Mouse (Mus musculus) forebrain, embryonic 13.5 days (tissue): ENCODE results near the gene Nrf1. TPM values are rescaled to one million over a fixed set of nuclear protein-coding genes. Genes with fewer than 3 reads are reported as not detected.

Experiments
- ATAC-seq: fragments of 200-750 bp; cut with Nextera tagmentation; 2 replicates; pipeline ENCODE4 v1.8.0; 2017
- H3K27ac ChIP-seq: fragments of 300-500 bp; sonication (generic); 2 replicates; pipeline ENCODE4 v1.5.1; 2015; ENCODE audit warnings: inconsistent platforms, mild to moderate bottlenecking, moderate library complexity
- H3K27me3 ChIP-seq: fragments of 300-500 bp; sonication (generic); 2 replicates; pipeline ENCODE4 v1.6.1; 2015; ENCODE audit warnings: mild to moderate bottlenecking, inconsistent platforms
- H3K36me3 ChIP-seq: fragments of 300-500 bp; sonication (generic); 2 replicates; pipeline ENCODE4 v1.6.1; 2015; ENCODE audit warnings: mild to moderate bottlenecking, inconsistent platforms; ENCODE audit not compliant: poor library complexity, severe bottlenecking
- H3K4me1 ChIP-seq: fragments of 300-500 bp; sonication (generic); 2 replicates; pipeline ENCODE4 v1.6.1; 2015; ENCODE audit warnings: inconsistent platforms
- H3K4me2 ChIP-seq: fragments of 300-500 bp; sonication (generic); 2 replicates; pipeline ENCODE4 v1.6.1; 2015; ENCODE audit warnings: inconsistent platforms, mild to moderate bottlenecking, moderate library complexity
- H3K4me3 ChIP-seq: fragments of 300-500 bp; sonication (generic); 2 replicates; pipeline ENCODE4 v1.5.1; 2015; ENCODE audit warnings: mild to moderate bottlenecking, inconsistent platforms
- H3K9ac ChIP-seq: fragments of 300-500 bp; sonication (generic); 2 replicates; pipeline ENCODE4 v1.6.1; 2015; ENCODE audit warnings: mild to moderate bottlenecking, inconsistent platforms
- H3K9me3 ChIP-seq: fragments of 300-500 bp; sonication (generic); replicated peaks from 2 replicates; pipeline ENCODE4 v1.6.1; 2016; ENCODE audit warnings: inconsistent platforms
- WGBS: fragments of 180-500 bp; shearing (Covaris S2); methylation state at CpG from one replicate; pipeline ENCODE4 v1.1.7; 2015; 5-methylcytosine and 5-hydroxymethylcytosine counted together
- polyA plus RNA-seq: library from polyadenylated mRNA; unstranded; fragments of >200 nt; fragmentation: Nextera tagmentation; extraction: Ambion mirVana; gene quantifications from 2 replicates; pipeline ENCODE4 v1.2.1, GENCODE M21; 2015

The Nrf1 gene
- polyA plus RNA-seq = 67.3 and 71.9 TPM in 2 replicates

DNA sequence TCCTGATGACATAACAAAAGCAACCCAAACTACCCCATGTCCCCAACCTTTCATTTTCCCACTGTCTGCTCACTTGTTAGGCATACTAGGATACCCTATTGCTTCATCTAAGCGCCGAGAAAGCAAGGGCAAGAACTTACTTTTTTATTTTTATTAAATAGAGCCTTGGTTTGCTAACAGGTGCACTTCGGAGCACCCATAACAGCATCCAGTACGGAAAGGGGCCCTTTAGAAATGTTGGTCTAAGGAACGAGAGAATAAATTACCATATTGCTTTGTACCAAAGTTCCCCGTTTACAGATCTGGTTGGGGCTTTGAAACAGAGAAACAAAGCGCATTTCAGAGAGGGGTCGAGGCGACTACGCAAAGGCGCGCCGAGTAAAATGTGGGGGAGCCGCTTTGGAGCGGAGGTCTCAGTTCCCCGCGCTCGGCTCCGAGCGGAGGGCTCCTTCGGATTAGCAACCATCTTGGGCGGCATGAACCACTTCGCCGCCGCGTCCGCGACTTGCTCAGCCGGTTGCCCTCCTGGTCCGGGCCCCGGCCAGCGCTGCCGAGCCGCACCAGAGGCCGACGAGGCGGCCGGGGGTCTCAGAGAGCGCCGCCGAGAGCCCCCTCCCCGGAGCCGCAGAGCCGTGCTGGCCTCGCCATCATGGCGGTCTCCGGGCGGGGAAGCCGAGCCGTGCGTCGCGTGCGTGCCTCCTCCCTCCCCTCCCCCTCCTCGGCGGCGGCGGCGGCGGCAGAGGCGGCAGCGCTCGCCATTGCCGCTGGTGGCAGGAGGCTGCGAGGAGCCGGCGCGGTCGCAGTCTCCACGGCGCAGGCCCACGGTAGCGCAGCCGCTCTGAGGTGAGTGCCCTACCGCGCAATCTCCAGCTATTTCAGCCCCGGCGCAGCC is at the start of gene Nrf1:
TSS of gene Nrf1 (plus strand) at position 718 of the 892 bp plus-strand sequence.
- H3K9me3 ChIP-seq = no peaks in the 10 kb centered on the region
- peaks cover 35% of the 10 kb centered on the region for H3K4me1 ChIP-seq
- H3K27me3 ChIP-seq = no peaks in the 10 kb centered on the region
- no peaks in the 10 kb centered on the region for H3K36me3 ChIP-seq
- H3K27ac ChIP-seq = peak within 1 kb of the TSS; percentile 100
- under 1% methylated on average over 61 of the region's 78 CpGs for WGBS
- H3K4me3 ChIP-seq = peak within 1 kb of the TSS; percentile 68
- peak; percentile 98 for ATAC-seq
- H3K9ac ChIP-seq = peak within 1 kb of the TSS; percentile 88
- H3K4me2 ChIP-seq = peak within 1 kb of the TSS; percentile 68

GRCm38 (mm10) chr6:29998140-29998539 is 49.6 kb upstream of the Nrf1 start:
- Histone ChIP-seq H3K9ac (no peak overlapping the region), H3K36me3 (no peaks in the 10 kb centered on the region), H3K4me3 (no peak overlapping the region), H3K4me2 (no peak overlapping the region), H3K4me1 (no peaks in the 10 kb centered on the region), H3K9me3 (no peaks in the 10 kb centered on the region), H3K27ac (no peak overlapping the region), H3K27me3 (no peaks in the 10 kb centered on the region)
- no peak for ATAC-seq
- whole genome bisulfite sequencing = 82% methylated on average over 9 of the region's 9 CpGs

- Histone ChIP-seq H3K9ac (no peak overlapping the region), H3K4me3 (no peak overlapping the region), H3K27ac (no peak overlapping the region), H3K4me2 (no peak overlapping the region), H3K9me3 (no peaks in the 10 kb centered on the region), H3K36me3 (no peaks in the 10 kb centered on the region), H3K27me3 (no peaks in the 10 kb centered on the region), H3K4me1 (no peaks in the 10 kb centered on the region)
- no peak for ATAC-seq
- 71% methylated on average over 4 of the region's 4 CpGs for WGBS
These were observed 49.0 kb upstream of the Nrf1 start for GRCm38 (mm10) chr6:29998771-29999170.

- H3K9ac ChIP-seq = no peak overlapping the region
- no peaks in the 10 kb centered on the region for H3K9me3 ChIP-seq
- H3K4me1 ChIP-seq = no peaks in the 10 kb centered on the region
- WGBS = 77% methylated on average over 9 of the region's 9 CpGs
- no peak overlapping the region for H3K4me2 ChIP-seq
- ATAC-seq = no peak
- no peaks in the 10 kb centered on the region for H3K27me3 ChIP-seq
- no peak overlapping the region for H3K27ac ChIP-seq
- no peaks in the 10 kb centered on the region for H3K36me3 ChIP-seq
- H3K4me3 ChIP-seq = no peak overlapping the region
These were observed 45.2 kb upstream of the Nrf1 start for GRCm38 (mm10) chr6:30002628-30003027.

DNA sequence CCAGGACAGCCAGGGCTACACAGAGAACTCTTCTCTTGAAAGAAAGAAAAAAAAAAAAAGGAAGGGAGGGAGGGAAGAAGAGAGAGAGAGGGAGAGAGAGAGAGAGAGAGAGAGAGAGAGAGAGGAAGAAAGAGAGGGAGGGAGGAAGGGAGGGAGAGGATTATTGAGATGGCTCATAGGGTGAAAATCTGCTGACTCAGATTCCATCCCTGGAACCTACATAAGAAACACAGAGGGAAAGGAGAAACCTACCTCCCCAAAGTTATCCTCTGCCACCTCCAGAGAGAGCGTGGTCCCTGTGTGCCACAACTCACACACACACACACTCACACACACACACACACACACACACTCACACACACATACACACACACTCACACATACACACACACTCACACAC is 41.9 kb upstream of the Nrf1 start:
- H3K27me3 ChIP-seq = no peaks in the 10 kb centered on the region
- 100% methylated on average over 1 of the region's 1 CpGs for WGBS
- H3K36me3 ChIP-seq = no peaks in the 10 kb centered on the region
- H3K4me3 ChIP-seq = no peak overlapping the region
- no peak overlapping the region for H3K27ac ChIP-seq
- no peak overlapping the region for H3K9ac ChIP-seq
- H3K4me1 ChIP-seq = no peaks in the 10 kb centered on the region
- no peaks in the 10 kb centered on the region for H3K9me3 ChIP-seq
- H3K4me2 ChIP-seq = no peak overlapping the region
- no peak for ATAC-seq

DNA sequence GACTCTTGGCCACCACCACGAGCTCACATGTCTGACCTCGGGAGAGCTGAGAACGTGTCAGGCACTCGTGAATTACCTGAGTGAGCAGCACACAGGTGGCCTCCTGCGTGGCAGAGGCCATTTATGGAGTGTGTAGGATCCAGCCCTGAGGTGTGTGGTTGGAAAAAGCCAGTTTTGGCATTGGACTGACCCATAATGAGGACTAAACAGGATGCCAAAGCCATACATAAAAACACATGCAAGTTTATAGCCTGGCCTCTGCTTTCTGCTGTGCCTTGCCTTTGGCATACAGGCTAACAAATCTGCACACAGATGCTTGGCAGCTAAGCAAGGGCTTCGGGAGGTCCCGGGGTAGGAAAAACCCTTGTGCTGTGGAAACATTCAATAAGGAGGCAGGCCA is 38.6 kb upstream of the Nrf1 start:
- Histone ChIP-seq H3K36me3 (no peaks in the 10 kb centered on the region), H3K9me3 (no peaks in the 10 kb centered on the region), H3K4me2 (no peak overlapping the region), H3K27me3 (no peaks in the 10 kb centered on the region), H3K27ac (no peak overlapping the region), H3K4me3 (no peak overlapping the region), H3K9ac (0 out of 2 replicates have a peak overlapping the region, but pooled peaks have one; percentile 26), H3K4me1 (no peaks in the 10 kb centered on the region)
- no peak for ATAC-seq
- 89% methylated on average over 7 of the region's 7 CpGs for WGBS

DNA sequence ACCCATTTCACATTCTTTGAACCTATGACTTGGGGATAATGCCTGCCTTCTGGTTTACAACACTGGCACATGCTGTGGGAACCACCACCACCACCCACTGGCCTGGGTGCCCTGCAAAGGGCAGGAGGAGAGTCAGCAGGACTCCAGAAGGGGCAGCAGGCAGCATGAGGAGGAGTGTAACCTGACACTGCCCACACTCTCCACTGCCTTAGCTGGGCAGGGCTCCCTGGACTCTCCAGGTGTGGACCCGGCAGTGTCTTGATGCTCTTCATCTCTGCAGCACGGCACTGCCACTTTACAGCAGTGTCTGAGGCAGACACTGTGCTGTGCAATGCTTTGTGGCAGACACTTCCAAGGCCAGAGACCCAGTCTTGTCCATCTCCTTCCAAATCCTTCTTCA is 34.3 kb upstream of the Nrf1 start:
- Histone ChIP-seq H3K27ac (no peak overlapping the region), H3K27me3 (no peaks in the 10 kb centered on the region), H3K9ac (no peak overlapping the region), H3K4me3 (no peak overlapping the region), H3K4me2 (no peak overlapping the region), H3K9me3 (no peaks in the 10 kb centered on the region), H3K4me1 (no peaks in the 10 kb centered on the region), H3K36me3 (no peaks in the 10 kb centered on the region)
- ATAC-seq = no peak
- WGBS = 74% methylated on average over 2 of the region's 2 CpGs

GRCm38 (mm10) chr6:30014187-30014864 is 33.5 kb upstream of the Nrf1 start:
- no peaks in the 10 kb centered on the region for H3K4me1 ChIP-seq
- no peaks in the 10 kb centered on the region for H3K9me3 ChIP-seq
- no peak for ATAC-seq
- no peak overlapping the region for H3K27ac ChIP-seq
- 62% methylated on average over 5 of the region's 5 CpGs for WGBS
- H3K9ac ChIP-seq = no peak overlapping the region
- H3K4me3 ChIP-seq = no peak overlapping the region
- H3K4me2 ChIP-seq = no peak overlapping the region
- H3K36me3 ChIP-seq = no peaks in the 10 kb centered on the region
- no peaks in the 10 kb centered on the region for H3K27me3 ChIP-seq

- no peak for ATAC-seq
- Histone ChIP-seq H3K36me3 (no peaks in the 10 kb centered on the region), H3K27ac (no peak overlapping the region), H3K4me3 (no peak overlapping the region), H3K4me1 (no peaks in the 10 kb centered on the region), H3K27me3 (no peaks in the 10 kb centered on the region), H3K4me2 (no peak overlapping the region), H3K9me3 (no peaks in the 10 kb centered on the region), H3K9ac (no peak overlapping the region)
- WGBS = 85% methylated on average over 1 of the region's 1 CpGs
These were observed 26.5 kb upstream of the Nrf1 start for GRCm38 (mm10) chr6:30021241-30021640.

DNA sequence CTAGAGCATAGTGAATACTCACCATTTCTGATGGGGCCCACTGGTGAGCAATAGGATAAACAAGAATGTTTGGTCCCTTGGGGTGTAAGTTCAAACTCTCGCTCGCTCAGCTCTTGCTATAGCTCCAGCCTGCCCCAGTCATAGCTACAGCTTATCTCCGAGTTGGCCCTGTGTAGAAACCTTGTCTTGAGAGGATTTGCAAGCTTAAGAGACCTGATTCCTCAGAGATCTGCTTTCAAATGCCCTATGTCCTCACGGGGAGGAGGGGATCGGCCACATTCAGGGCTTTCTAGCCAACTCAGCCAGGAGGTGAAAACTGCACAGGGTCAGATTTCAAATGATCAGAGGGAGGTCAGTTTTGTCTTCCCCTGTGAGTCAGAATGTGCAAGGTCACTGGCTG is 26.1 kb upstream of the Nrf1 start:
- WGBS = 60% methylated on average over 5 of the region's 5 CpGs
- H3K36me3 ChIP-seq = no peaks in the 10 kb centered on the region
- ATAC-seq = no peak
- H3K4me3 ChIP-seq = no peak overlapping the region
- no peaks in the 10 kb centered on the region for H3K4me1 ChIP-seq
- no peaks in the 10 kb centered on the region for H3K9me3 ChIP-seq
- H3K27ac ChIP-seq = no peak overlapping the region
- H3K4me2 ChIP-seq = no peak overlapping the region
- H3K27me3 ChIP-seq = no peaks in the 10 kb centered on the region
- no peak overlapping the region for H3K9ac ChIP-seq

DNA sequence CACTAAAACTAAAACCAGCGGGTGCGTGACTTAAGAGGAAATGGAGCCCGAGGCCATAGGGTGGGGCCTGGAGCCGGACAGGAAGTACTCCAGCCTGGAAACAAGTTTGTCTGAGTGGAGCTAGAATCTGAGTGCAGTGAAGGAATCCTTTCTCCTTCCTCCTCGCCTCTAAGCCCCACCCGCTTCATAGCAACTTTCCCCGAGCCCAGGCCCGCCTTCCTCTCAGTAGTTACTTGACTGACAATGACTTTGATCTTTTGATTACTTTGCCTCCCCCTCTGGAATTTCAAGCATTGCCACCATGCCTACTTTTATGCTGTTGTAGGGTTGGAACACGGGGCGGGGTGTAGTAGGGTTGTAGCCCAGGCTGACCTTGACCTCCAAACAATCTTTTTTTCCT is 21.0 kb upstream of the Nrf1 start:
- Histone ChIP-seq H3K4me3 (no peak overlapping the region), H3K27me3 (no peaks in the 10 kb centered on the region), H3K9ac (no peak overlapping the region), H3K9me3 (no peaks in the 10 kb centered on the region), H3K27ac (no peak overlapping the region), H3K4me2 (no peak overlapping the region), H3K36me3 (no peaks in the 10 kb centered on the region), H3K4me1 (no peaks in the 10 kb centered on the region)
- ATAC-seq = no peak
- 62% methylated on average over 10 of the region's 10 CpGs for WGBS

DNA sequence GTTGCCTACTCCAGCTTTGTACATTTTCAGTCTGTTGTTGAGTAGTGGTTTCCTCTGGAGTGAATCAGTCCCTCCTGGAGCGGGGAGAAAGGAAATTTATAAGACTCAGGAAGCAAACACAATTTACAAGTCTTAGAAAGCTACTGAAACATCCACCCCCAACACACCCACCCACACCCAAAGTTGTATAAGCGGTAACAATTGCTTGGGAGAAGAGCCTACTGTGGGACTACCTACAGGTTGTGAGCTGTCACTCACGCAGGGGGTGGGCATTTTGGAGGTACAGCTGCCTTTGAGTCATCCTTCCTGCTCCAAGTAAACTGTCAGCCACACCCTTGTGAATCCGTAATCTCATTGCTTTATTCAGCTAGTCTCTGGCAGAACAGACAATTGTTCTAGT is 19.4 kb upstream of the Nrf1 start:
- no peaks in the 10 kb centered on the region for H3K27me3 ChIP-seq
- WGBS = 83% methylated on average over 4 of the region's 4 CpGs
- H3K4me2 ChIP-seq = no peak overlapping the region
- no peak overlapping the region for H3K4me3 ChIP-seq
- H3K9ac ChIP-seq = no peak overlapping the region
- no peaks in the 10 kb centered on the region for H3K9me3 ChIP-seq
- H3K36me3 ChIP-seq = no peaks in the 10 kb centered on the region
- ATAC-seq = no peak
- no peaks in the 10 kb centered on the region for H3K4me1 ChIP-seq
- H3K27ac ChIP-seq = no peak overlapping the region
